Mouse (Mus musculus) duodenum, adult 2 months (tissue): ENCODE data around the gene Lpin2. TPM values are rescaled to one million over a fixed set of nuclear protein-coding genes. Genes with fewer than 3 reads are reported as not detected.

Source experiments
- polyA plus RNA-seq: library from polyadenylated mRNA; depleted of rRNA; stranded (reverse); fragments of >200 nt; gene quantifications from 2 replicates; pipeline ENCODE4 v1.2.3, GENCODE M21; 2012; ENCODE audit warnings: low replicate concordance; rRNA removed

Lpin2 gene
- 9.7 and 15.4 TPM in 2 replicates for polyA plus RNA-seq

DNA sequence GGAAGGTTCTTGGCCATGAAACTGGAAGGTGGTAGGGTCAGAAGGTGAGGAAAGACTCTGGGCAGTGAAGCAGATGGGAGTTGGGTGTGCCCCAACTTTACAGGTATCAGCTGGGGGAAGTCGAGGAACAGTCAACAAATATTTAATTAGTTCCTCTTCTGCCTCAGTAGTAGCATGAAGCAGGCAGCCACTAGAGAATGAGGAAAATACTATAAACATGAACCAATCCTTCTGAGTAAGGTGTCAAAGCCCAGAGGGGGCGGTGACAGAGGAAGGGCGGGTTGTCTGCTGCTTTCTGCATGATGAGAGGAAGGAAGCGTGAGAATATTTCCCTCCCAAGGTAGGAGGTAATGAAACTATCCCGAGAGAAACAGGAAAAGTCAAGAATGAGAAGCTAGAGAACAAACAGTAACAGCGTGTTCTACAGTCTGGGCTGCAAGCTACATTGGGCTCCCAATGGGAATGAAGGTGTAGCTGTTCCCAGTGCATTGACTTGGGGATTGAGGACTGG, at the start of gene Lpin2:
Gene Lpin2 (plus strand): TSS at position 350 of the 511 bp plus-strand sequence.

Other genes with a start within 250 kb of the Lpin2 start
- 2.7 and 5.5 TPM in 2 replicates for gene Myom1, start 179.9 kb upstream of the Lpin2 start, polyA plus RNA-seq
- gene Myl12a, start 179.7 kb upstream of the Lpin2 start, polyA plus RNA-seq, result 27.7 and 37.3 TPM in 2 replicates
- gene Emilin2, start 129.4 kb downstream of the Lpin2 start, polyA plus RNA-seq, result 1.5 and 2.3 TPM in 2 replicates